Mouse (Mus musculus) G1E (cell line): ENCODE measurements around the gene Taar1. TPM values are rescaled to one million over a fixed set of nuclear protein-coding genes. Genes with fewer than 3 reads are reported as not detected.
A peak's percentile ranks its signal among the peaks of the same experiment; 100 is the strongest.

Experiments
- ATAC-seq: 2 replicates; pipeline ENCODE4 v1.8.0; 2016; ENCODE audit warnings: mild to moderate bottlenecking; ENCODE audit not compliant: insufficient number of reproducible peaks, poor library complexity, low FRiP score, severe bottlenecking; ENCODE audit errors: extremely low read depth
- DNase-seq: peaks from one replicate; pipeline ENCODE4 v3.0.0; 2012; ENCODE audit warnings: low spot score
- H3K27me3 ChIP-seq: 2 replicates; pipeline ENCODE4 v1.6.1; 2012; ENCODE audit warnings: mild to moderate bottlenecking, low read length, inconsistent platforms; ENCODE audit not compliant: insufficient read depth
- H3K36me3 ChIP-seq: replicated peaks from 2 replicates; pipeline ENCODE3; 2012; ENCODE audit warnings: mild to moderate bottlenecking, inconsistent platforms
- H3K4me1 ChIP-seq: 2 replicates; pipeline ENCODE4 v1.6.1; 2012; ENCODE audit warnings: low read depth, low read length, inconsistent platforms, mixed read lengths; ENCODE audit not compliant: insufficient read depth
- H3K4me3 ChIP-seq: 2 replicates; pipeline ENCODE4 v1.5.1; 2012; ENCODE audit warnings: low read depth, mild to moderate bottlenecking, inconsistent platforms, low read length, moderate library complexity, mixed read lengths
- H3K9me3 ChIP-seq: replicated peaks from 2 replicates; pipeline ENCODE4 v1.6.1; 2012; ENCODE audit warnings: inconsistent platforms
- CTCF ChIP-seq: IDR thresholded peaks from 2 replicates; pipeline ENCODE4 v1.5.1; 2012; ENCODE audit warnings: low read depth, low read length, inconsistent platforms, mixed read lengths
- GATA1 ChIP-seq: IDR thresholded peaks from 2 replicates; pipeline ENCODE4 v1.6.1; 2012; ENCODE audit warnings: borderline replicate concordance, low read length, inconsistent platforms, mixed read lengths
- GATA2 ChIP-seq: IDR thresholded peaks from 2 replicates; pipeline ENCODE4 v1.6.1; 2012; ENCODE audit warnings: low read depth, low read length, inconsistent platforms, borderline replicate concordance
- POLR2AphosphoS5 ChIP-seq: IDR thresholded peaks from 2 replicates; pipeline ENCODE4 v1.6.1; 2012; ENCODE audit warnings: low read depth, low read length, inconsistent platforms; ENCODE audit not compliant: insufficient replicate concordance
- TAL1 ChIP-seq: conservative IDR thresholded peaks from 2 replicates; pipeline ENCODE4 v1.6.1; 2012; ENCODE audit warnings: low read depth, low read length, inconsistent platforms, mixed read lengths
- polyA plus RNA-seq: library from polyadenylated mRNA; stranded (reverse); fragments of >175 nt; gene quantifications from 2 replicates; pipeline ENCODE4 v1.2.3, GENCODE M21; 2012
- total RNA-seq, 2 experiments: library from RNA; stranded (forward) in 1 of 2; stranded (reverse) in 1 of 2; fragments of 200-1000 nt in 1 of 2; fragments of >200 nt in 1 of 2; fragmentation: Nextera tagmentation in 1 of 2; gene quantifications; 2 replicates each; pipeline ENCODE4 v1.2.3; 2014 to 2017

The Taar1 gene
- total and polyA plus RNA-seq, 3 experiments: not detected

GRCm38 (mm10) chr10:23942465-23942864 lies 22.3 kb downstream of the Taar1 start:
- no peaks in the 10 kb centered on the region for H3K36me3 ChIP-seq
- no peaks in the 10 kb centered on the region for H3K4me1 ChIP-seq
- no peaks in the 10 kb centered on the region for H3K27me3 ChIP-seq
- H3K9me3 ChIP-seq: no peaks in the 10 kb centered on the region
- TF ChIP-seq GATA2 (no peak), CTCF (peak; percentile 40; the same call in 1 of the 2 replicates)
- DNase-seq: no peak
- ATAC-seq: no peak
- no peak overlapping the region for H3K4me3 ChIP-seq

GRCm38 (mm10) chr10:23948026-23948425 lies 27.9 kb downstream of the Taar1 start:
- no peak for TF ChIP-seq CTCF
- no peak for TF ChIP-seq TAL1
- no peak for TF ChIP-seq GATA2
- TF ChIP-seq GATA1: no peak
- no peak for TF ChIP-seq POLR2AphosphoS5
- DNase-seq (no peak), ATAC-seq (no peak)
- Histone ChIP-seq H3K36me3 (no peaks in the 10 kb centered on the region), H3K9me3 (no peaks in the 10 kb centered on the region), H3K4me3 (no peak overlapping the region), H3K27me3 (0 out of 2 replicates have a peak, but pooled peaks cover 2% of the 10 kb centered on the region), H3K4me1 (no peaks in the 10 kb centered on the region)

- TF ChIP-seq CTCF (no peak), GATA2 (no peak), TAL1 (no peak), POLR2AphosphoS5 (no peak)
- DNase-seq (no peak), ATAC-seq (no peak)
- H3K4me1 ChIP-seq: no peaks in the 10 kb centered on the region
- 0 out of 2 replicates have a peak, but pooled peaks cover 2% of the 10 kb centered on the region for H3K27me3 ChIP-seq
- H3K36me3 ChIP-seq: no peaks in the 10 kb centered on the region
- H3K9me3 ChIP-seq: no peaks in the 10 kb centered on the region
- H3K4me3 ChIP-seq: no peak within 1 kb of the TSS
These were observed 29.4 kb downstream of the Taar1 start, which contains the start of gene Taar3 for GRCm38 (mm10) chr10:23949508-23950005. Taar3 (plus strand) TSS chr10:23949558.

GRCm38 (mm10) chr10:23951714-23952113 lies 31.6 kb downstream of the Taar1 start:
- Histone ChIP-seq H3K36me3 (no peaks in the 10 kb centered on the region), H3K9me3 (no peaks in the 10 kb centered on the region), H3K4me1 (no peaks in the 10 kb centered on the region), H3K4me3 (no peak overlapping the region), H3K27me3 (0 out of 2 replicates have a peak, but pooled peaks cover 2% of the 10 kb centered on the region)
- TF ChIP-seq TAL1 (no peak), GATA1 (no peak), POLR2AphosphoS5 (no peak), CTCF (no peak), GATA2 (no peak)
- no peak for ATAC-seq
- DNase-seq: no peak

GRCm38 (mm10) chr10:23959071-23959470 lies 38.9 kb downstream of the Taar1 start:
- TF ChIP-seq CTCF: no peak
- no peak for TF ChIP-seq GATA2
- TF ChIP-seq GATA1: no peak
- no peak for TF ChIP-seq POLR2AphosphoS5
- TF ChIP-seq TAL1: no peak
- DNase-seq: no peak
- H3K9me3 ChIP-seq: no peaks in the 10 kb centered on the region
- no peak for ATAC-seq
- no peaks in the 10 kb centered on the region for H3K4me1 ChIP-seq
- H3K4me3 ChIP-seq: no peak overlapping the region
- H3K27me3 ChIP-seq: no peaks in the 10 kb centered on the region
- no peaks in the 10 kb centered on the region for H3K36me3 ChIP-seq

- no peaks in the 10 kb centered on the region for H3K4me1 ChIP-seq
- no peak for ATAC-seq
- TF ChIP-seq CTCF: no peak
- no peak for TF ChIP-seq TAL1
- TF ChIP-seq POLR2AphosphoS5: no peak
- TF ChIP-seq GATA2: no peak
- TF ChIP-seq GATA1: no peak
- no peaks in the 10 kb centered on the region for H3K36me3 ChIP-seq
- H3K9me3 ChIP-seq: no peaks in the 10 kb centered on the region
- no peak for DNase-seq
- no peaks in the 10 kb centered on the region for H3K27me3 ChIP-seq
- no peak within 1 kb of the TSS for H3K4me3 ChIP-seq
These were observed 40.3 kb downstream of the Taar1 start, which contains the start of gene Taar4 for GRCm38 (mm10) chr10:23960444-23960915. Taar4 (plus strand) TSS chr10:23960494.
